Mouse (Mus musculus) skeletal muscle tissue, postnatal 0 days (tissue): ENCODE data around the gene Trir. TPM values are rescaled to one million over a fixed set of nuclear protein-coding genes. Genes with fewer than 3 reads are reported as not detected.

Source experiments
- microRNA-seq, 2 experiments: library from miRNA; unstranded; fragments of <30 nt; microRNA quantifications; one replicate each; pipeline ENCODE4; 2016
- polyA plus RNA-seq: library from polyadenylated mRNA; unstranded; fragments of >200 nt; fragmentation: Nextera tagmentation; extraction: Ambion mirVana; gene quantifications from 2 replicates; pipeline ENCODE4 v1.2.1, GENCODE M21; 2015

Trir gene
- polyA plus RNA-seq, result 61.3 and 74.2 TPM in 2 replicates

GRCm38 (mm10) chr8:85026670-85027515 lies at the start of gene Trir:
Gene Trir, plus strand, starts transcription at chr8:85026823.

GRCm38 (mm10) chr8:84978248-84978940 lies 48.2 kb upstream of the Trir start, which contains the start of gene Junb:
Gene Junb, minus strand, starts transcription at chr8:84978718.

DNA sequence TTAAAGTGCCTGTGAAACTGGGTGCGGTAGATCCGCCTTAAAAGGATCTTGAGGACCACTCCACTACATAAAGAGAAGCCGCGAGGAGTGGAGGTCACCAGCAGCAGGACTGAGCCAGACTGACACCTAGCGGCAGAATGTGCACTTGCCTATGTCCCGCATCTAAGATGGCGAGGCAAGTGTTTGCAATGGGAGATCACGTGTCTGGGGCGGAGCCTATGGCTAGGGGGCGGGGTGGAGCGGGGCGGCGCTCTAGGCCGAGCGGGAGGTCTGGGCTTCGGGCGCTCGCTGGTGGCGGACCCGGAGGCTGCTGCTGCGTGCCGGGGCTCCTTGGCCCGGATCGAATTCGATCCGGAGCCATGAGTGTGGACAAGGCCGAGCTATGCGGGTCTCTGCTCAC lies 36.3 kb upstream of the Trir start, which contains the start of gene Hook2:
TSS of gene Hook2 (plus strand) at position 255 of the 400 bp plus-strand sequence.

GRCm38 (mm10) chr8:85014431-85014830 lies 12.2 kb upstream of the Trir start, which contains the start of gene Best2:
Gene Best2, minus strand, starts transcription at chr8:85014531.

GRCm38 (mm10) chr8:85025098-85025932 lies 1.3 kb upstream of the Trir start, which contains the start of gene Asna1:
Gene Asna1, minus strand, starts transcription at chr8:85025281.

DNA sequence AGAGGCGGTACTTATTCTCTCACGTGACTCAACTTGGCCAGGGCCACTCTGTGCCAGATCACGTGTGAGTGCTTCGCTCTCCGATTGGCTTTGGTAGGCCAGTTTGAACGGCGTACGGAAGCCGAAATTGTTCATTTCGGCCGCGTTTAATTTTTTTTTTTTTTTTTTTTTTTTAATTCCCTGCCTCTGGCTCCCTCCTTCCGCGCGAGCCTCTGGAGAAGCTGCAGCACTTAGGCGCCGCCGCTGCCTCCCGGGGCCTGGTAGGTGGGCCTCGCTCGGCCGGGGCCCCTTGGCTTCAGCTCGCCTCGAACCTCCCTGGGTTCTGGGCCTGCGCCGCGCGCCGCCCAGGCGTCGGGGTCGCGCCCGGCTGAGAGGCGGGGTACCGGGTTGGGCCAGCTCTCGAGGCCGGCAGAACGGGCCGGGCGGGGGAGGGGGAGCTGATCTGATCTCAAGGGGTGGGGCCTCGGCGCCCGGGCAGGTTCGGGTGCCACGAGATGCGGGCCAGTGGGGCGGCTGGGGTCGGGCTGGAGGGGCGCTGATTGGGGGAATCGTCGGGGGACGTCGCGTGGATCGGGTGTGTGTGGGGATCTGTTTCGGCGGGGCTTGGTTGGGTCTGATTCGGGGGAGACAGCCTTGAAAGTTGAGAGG lies 10.2 kb downstream of the Trir start, which contains the start of gene Tnpo2:
TSS of gene Tnpo2 (plus strand) at position 198 of the 648 bp plus-strand sequence.

GRCm38 (mm10) chr8:85059879-85060616 lies 33.4 kb downstream of the Trir start, which contains the start of gene Fbxw9:
Gene Fbxw9, plus strand, starts transcription at chr8:85060055.

GRCm38 (mm10) chr8:85067982-85068381 lies 41.4 kb downstream of the Trir start, which contains the start of gene Gm5741:
Gene Gm5741, minus strand, starts transcription at chr8:85067982.

GRCm38 (mm10) chr8:85071514-85072281 lies 45.1 kb downstream of the Trir start, which contains the start of gene Dhps:
Gene Dhps, plus strand, starts transcription at chr8:85071757.

Small RNA genes lying within 50 kb of the gene (microRNA-seq; reads per million reads assigned to microRNA genes)
- 0.85 to 2.0 reads per million in 2 experiments for gene Mir7070

Other genes with a start within 250 kb of the Trir start
- 43.9 and 49.1 TPM in 2 replicates for gene Nfix, start 226.5 kb upstream of the Trir start, polyA plus RNA-seq
- gene Dand5, start 204.0 kb upstream of the Trir start, polyA plus RNA-seq, result 8.7 and 8.9 TPM in 2 replicates
- gene Gadd45gip1, start 195.3 kb upstream of the Trir start, polyA plus RNA-seq, result 66.7 and 71.6 TPM in 2 replicates
- gene Rad23a, start 186.2 kb upstream of the Trir start, polyA plus RNA-seq, result 156 and 158 TPM in 2 replicates
- gene Calr, start 179.9 kb upstream of the Trir start, polyA plus RNA-seq, result 182 and 260 TPM in 2 replicates
- gene Farsa, start 169.8 kb upstream of the Trir start, polyA plus RNA-seq, result 37.7 and 40.9 TPM in 2 replicates
- gene Syce2, start 154.7 kb upstream of the Trir start, polyA plus RNA-seq, result 11.9 and 16.7 TPM in 2 replicates
- gene Gcdh, start 132.9 kb upstream of the Trir start, polyA plus RNA-seq, result 25.0 and 25.2 TPM in 2 replicates
- gene Klf1, start 124.9 kb upstream of the Trir start, polyA plus RNA-seq, result 0.33 and 0.42 TPM in 2 replicates
- gene Dnase2a, start 118.3 kb upstream of the Trir start, polyA plus RNA-seq, result 6.7 and 7.6 TPM in 2 replicates
- gene Mast1, start 89.5 kb upstream of the Trir start, polyA plus RNA-seq, result not detected in 2 replicates
- gene Rtbdn, start 79.8 kb upstream of the Trir start, polyA plus RNA-seq, result not detected in 2 replicates
- gene Gm49661, start 57.4 kb upstream of the Trir start, polyA plus RNA-seq, result not detected in 2 replicates
- 348 and 353 TPM in 2 replicates for gene Prdx2, start 57.2 kb upstream of the Trir start, polyA plus RNA-seq
- gene Rnaseh2a, start 57.1 kb upstream of the Trir start, polyA plus RNA-seq, result 41.5 and 48.0 TPM in 2 replicates
- gene Junb, start 48.1 kb upstream of the Trir start, polyA plus RNA-seq, result 11.2 and 16.5 TPM in 2 replicates
- gene Hook2, start 36.2 kb upstream of the Trir start, polyA plus RNA-seq, result 7.2 and 8.0 TPM in 2 replicates
- not detected in 2 replicates for gene Best2, start 12.3 kb upstream of the Trir start, polyA plus RNA-seq
- 57.5 and 68.3 TPM in 2 replicates for gene Asna1, start 1.5 kb upstream of the Trir start, polyA plus RNA-seq
- 11.4 and 12.6 TPM in 2 replicates for gene Tnpo2, start 10.1 kb downstream of the Trir start, polyA plus RNA-seq
- gene Fbxw9, start 33.2 kb downstream of the Trir start, polyA plus RNA-seq, result 9.5 and 11.5 TPM in 2 replicates
- gene Gm5741, start 41.2 kb downstream of the Trir start, polyA plus RNA-seq, result not detected in 2 replicates
- 24.6 and 32.1 TPM in 2 replicates for gene Dhps, start 44.9 kb downstream of the Trir start, polyA plus RNA-seq
- 66.9 and 70.6 TPM in 2 replicates for gene Wdr83os, start 53.9 kb downstream of the Trir start, polyA plus RNA-seq
- gene Wdr83, start 54.5 kb downstream of the Trir start, polyA plus RNA-seq, result 24.8 and 28.0 TPM in 2 replicates
- 16.2 and 20.6 TPM in 2 replicates for gene Man2b1, start 56.4 kb downstream of the Trir start, polyA plus RNA-seq
- gene Zfp791, start 96.3 kb downstream of the Trir start, polyA plus RNA-seq, result 0.56 and 0.58 TPM in 2 replicates
- not detected in 2 replicates for gene Cks1brt, start 125.1 kb downstream of the Trir start, polyA plus RNA-seq
- gene Olfr371, start 199.2 kb downstream of the Trir start, polyA plus RNA-seq, result not detected in 2 replicates